Mouse (Mus musculus) cerebral cortex, adult 2 months (tissue): Measurements from ENCODE around the gene Spcs3.

ENCODE experiments used
- WGBS: fragments of 180-500 bp; shearing (Covaris S2); methylation state at CpG from one replicate; pipeline ENCODE4 v1.1.7; 2018; 5-methylcytosine and 5-hydroxymethylcytosine counted together

The Spcs3 gene

GRCm38 (mm10) chr8:54508096-54508456, 21.7 kb downstream of the Spcs3 start:
- 9% methylated on average over 1 of the region's 1 CpGs for WGBS

GRCm38 (mm10) chr8:54507428-54508095, 22.2 kb downstream of the Spcs3 start:
- 23% methylated on average over 6 of the region's 6 CpGs for WGBS

GRCm38 (mm10) chr8:54505060-54505459, 24.7 kb downstream of the Spcs3 start:
- WGBS: 43% methylated on average over 2 of the region's 2 CpGs

- 13% methylated on average over 7 of the region's 7 CpGs for WGBS
Measured at GRCm38 (mm10) chr8:54503104-54503503, 26.7 kb downstream of the Spcs3 start.

- WGBS: 37% methylated on average over 3 of the region's 3 CpGs
Measured at GRCm38 (mm10) chr8:54493915-54494314, 35.9 kb downstream of the Spcs3 start.

- WGBS: 4% methylated on average over 6 of the region's 6 CpGs
Measured at GRCm38 (mm10) chr8:54493110-54493509, 36.7 kb downstream of the Spcs3 start.

GRCm38 (mm10) chr8:54491934-54492333, 37.9 kb downstream of the Spcs3 start:
- WGBS: 80% methylated on average over 4 of the region's 4 CpGs

GRCm38 (mm10) chr8:54491057-54491690, 38.6 kb downstream of the Spcs3 start:
- 21% methylated on average over 6 of the region's 6 CpGs for WGBS

GRCm38 (mm10) chr8:54488437-54488836, 41.4 kb downstream of the Spcs3 start:
- 79% methylated on average over 4 of the region's 4 CpGs for WGBS

GRCm38 (mm10) chr8:54486555-54487273, 43.1 kb downstream of the Spcs3 start:
- 29% methylated on average over 19 of the region's 19 CpGs for WGBS
